Mouse (Mus musculus): ENCODE data around the gene Il4ra. TPM values are rescaled to one million over a fixed set of nuclear protein-coding genes. Genes with fewer than 3 reads are reported as not detected.
A peak's percentile ranks its signal among the peaks of the same experiment; 100 is the strongest.

The Il4ra gene
- polyA plus RNA-seq, 1 experiment = 31.9 TPM

DNA sequence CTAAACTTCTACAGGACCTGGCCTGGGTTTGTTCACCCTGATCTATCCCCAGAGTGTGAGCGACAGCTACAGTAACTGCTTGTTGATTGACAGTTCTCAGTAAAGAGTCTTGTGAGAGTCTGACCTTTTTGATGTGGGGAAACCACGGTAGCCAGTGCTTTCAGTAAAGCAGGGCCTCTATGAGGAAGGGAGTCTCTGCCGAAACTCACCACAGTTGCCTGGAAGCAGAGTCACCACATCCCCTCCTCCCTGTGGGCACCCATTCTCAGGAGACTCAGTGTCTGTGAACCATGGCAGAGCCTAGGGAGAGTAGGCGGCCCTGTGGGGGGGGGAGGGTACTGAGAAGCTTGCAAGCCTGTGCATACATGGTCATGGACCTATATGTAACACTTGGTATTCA, 36.8 kb downstream of the Il4ra start:
- H3K9me3 ChIP-seq = peaks cover 11% of the 10 kb centered on the region
- H3K4me1 ChIP-seq = peaks cover 53% of the 10 kb centered on the region
- no peak overlapping the region for H3K4me3 ChIP-seq (replicated peaks)
- H3K27me3 ChIP-seq (replicated peaks) = no peaks in the 10 kb centered on the region
- TF ChIP-seq FLI1 (IDR thresholded peaks at IDR 0.05; ENCODE audit: low read length) (no peak), GATA1 (IDR thresholded peaks at IDR 0.05; ENCODE audit: borderline replicate concordance, low read length) (no peak)
- peaks cover 8% of the 10 kb centered on the region for H3K36me3 ChIP-seq (replicated peaks; ENCODE audit: low read length)

DNA sequence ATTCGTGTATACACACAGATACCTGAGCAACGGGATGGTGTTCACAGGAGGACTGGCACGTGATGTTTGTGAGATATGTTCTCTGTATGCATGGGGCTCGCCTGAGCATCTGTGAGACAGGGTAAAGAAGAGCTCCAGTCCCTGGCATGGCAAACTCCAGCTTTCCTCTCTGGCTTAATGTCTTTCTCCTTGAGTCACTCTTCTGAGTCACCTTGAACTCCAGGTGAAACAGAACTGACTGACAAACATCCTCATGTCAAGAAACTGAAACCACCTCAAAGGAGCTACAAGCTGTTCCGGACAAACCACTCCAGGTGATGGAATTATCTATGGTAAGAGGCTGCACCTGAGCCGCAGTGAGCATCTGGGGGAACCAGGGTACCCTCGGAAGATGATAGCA, 38.0 kb downstream of the Il4ra start:
- Histone ChIP-seq H3K4me1 (peaks cover 58% of the 10 kb centered on the region), H3K27me3 (replicated peaks) (no peaks in the 10 kb centered on the region), H3K4me3 (replicated peaks) (no peak overlapping the region), H3K36me3 (replicated peaks; ENCODE audit: low read length) (peaks cover 8% of the 10 kb centered on the region), H3K9me3 (peaks cover 11% of the 10 kb centered on the region)
- TF ChIP-seq GATA1 (IDR thresholded peaks at IDR 0.05; ENCODE audit: borderline replicate concordance, low read length) (no peak), FLI1 (IDR thresholded peaks at IDR 0.05; ENCODE audit: low read length) (no peak)

DNA sequence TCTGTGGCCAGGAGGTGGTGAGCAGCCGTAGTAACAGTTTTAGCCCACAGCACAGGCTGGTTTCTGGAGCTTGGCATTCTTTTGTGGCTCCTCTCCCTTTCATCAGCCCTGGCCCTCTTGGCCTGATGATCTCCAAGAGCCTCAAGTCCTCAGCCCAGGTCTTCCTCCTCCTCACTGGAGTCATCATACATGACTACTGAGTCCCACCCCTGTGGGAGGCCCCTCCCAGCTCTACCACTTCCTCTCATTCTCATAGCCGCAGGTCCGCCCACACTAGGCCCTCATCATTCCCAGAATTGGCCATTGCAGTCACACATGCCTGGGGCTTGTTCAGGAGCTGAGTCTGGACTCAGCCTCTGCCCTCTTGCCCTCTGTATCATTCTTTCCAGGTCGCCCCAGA, 41.9 kb downstream of the Il4ra start:
- Histone ChIP-seq H3K4me1 (peaks cover 74% of the 10 kb centered on the region), H3K4me3 (replicated peaks) (peak overlapping the region; percentile 81), H3K36me3 (replicated peaks; ENCODE audit: low read length) (peaks cover 5% of the 10 kb centered on the region), H3K9me3 (no peaks in the 10 kb centered on the region), H3K27me3 (replicated peaks) (no peaks in the 10 kb centered on the region)
- TF ChIP-seq GATA1 (IDR thresholded peaks at IDR 0.05; ENCODE audit: borderline replicate concordance, low read length) (no peak), FLI1 (IDR thresholded peaks at IDR 0.05; ENCODE audit: low read length) (no peak)

DNA sequence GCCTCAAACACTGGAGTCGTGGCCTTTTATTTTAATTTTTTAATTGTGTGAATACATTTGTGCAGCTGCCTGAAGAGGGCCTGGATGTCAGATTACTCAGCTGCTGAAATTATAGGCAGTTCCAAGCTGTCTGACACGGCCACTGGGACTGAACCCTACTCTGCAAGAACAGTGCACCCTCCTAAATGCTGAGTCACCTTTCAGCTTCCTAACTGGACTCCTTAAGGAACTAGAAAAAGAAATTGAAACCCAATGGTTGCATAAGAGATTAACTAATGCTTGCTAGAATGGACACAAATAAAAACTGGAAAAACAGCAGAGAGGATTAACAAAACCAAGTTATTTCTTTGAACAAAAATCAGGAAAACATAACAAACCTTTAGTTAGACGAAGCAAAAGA, 44.5 kb downstream of the Il4ra start:
- TF ChIP-seq GATA1 (IDR thresholded peaks at IDR 0.05; ENCODE audit: borderline replicate concordance, low read length) = no peak
- no peak for TF ChIP-seq FLI1 (IDR thresholded peaks at IDR 0.05; ENCODE audit: low read length)
- peaks cover 89% of the 10 kb centered on the region for H3K4me1 ChIP-seq
- peaks cover 2% of the 10 kb centered on the region for H3K36me3 ChIP-seq (replicated peaks; ENCODE audit: low read length)
- no peaks in the 10 kb centered on the region for H3K27me3 ChIP-seq (replicated peaks)
- H3K9me3 ChIP-seq = no peaks in the 10 kb centered on the region
- no peak overlapping the region for H3K4me3 ChIP-seq (replicated peaks)

DNA sequence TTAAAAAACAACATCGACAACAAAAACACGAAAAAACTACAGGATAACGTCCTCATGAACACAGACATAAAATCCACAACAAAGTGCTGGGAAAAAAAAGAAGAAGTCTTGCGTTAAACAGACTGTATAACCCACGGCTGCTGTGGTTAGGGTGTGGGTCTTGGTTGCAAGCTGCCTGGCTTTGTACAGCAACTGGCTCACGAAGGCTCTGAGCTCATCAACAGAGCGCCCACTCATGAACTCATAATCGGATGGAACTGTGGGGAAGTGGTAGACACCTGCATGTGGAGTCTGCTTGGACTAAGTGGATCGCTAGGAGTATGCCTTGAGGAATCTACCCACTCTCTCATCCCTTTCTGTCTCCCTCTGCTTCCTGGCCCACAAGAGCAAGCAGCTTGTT, 45.2 kb downstream of the Il4ra start:
- no peaks in the 10 kb centered on the region for H3K27me3 ChIP-seq (replicated peaks)
- H3K4me1 ChIP-seq = peaks cover 92% of the 10 kb centered on the region
- H3K36me3 ChIP-seq (replicated peaks; ENCODE audit: low read length) = no peaks in the 10 kb centered on the region
- no peak overlapping the region for H3K4me3 ChIP-seq (replicated peaks)
- TF ChIP-seq GATA1 (IDR thresholded peaks at IDR 0.05; ENCODE audit: borderline replicate concordance, low read length) = no peak
- TF ChIP-seq FLI1 (IDR thresholded peaks at IDR 0.05; ENCODE audit: low read length) = no peak
- no peaks in the 10 kb centered on the region for H3K9me3 ChIP-seq

DNA sequence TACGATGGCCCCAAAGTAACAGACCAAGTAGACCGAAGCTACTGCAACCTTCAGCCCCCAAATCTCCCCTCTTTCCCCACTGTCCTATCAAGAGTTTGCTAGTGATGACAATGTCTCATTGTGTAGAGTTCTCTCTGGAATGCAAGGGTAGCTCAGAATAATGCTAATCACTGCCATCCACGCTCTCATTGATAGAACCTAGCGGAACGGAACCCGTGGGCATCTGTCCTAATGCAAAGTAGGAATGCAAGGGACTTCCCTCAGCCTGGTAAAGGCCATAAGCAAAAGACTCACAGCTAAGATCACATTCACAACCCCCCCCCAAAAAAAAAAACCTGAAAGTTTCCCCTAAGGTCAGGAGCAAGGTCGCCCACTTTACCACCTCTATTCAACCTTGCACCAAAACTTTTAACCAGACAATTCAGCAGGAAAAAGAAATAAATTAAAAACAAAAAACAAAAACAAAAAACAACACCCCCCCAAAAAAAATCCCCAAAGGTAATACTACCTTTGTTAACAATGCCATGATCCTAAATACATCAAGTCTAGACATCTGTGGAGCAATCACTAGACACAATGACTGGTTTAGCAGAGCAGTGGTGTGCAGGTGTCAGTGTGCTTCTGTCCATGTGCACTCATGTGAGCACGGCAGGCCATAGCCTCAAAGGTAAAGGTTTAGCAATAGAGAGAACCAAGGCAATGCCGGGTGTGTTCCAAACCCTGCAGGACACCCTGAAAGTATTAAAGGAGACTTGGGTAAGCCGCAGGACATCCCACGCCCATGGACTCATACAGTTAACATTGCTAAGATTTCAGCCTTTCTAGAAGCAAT, 45.8 kb downstream of the Il4ra start:
- Histone ChIP-seq H3K9me3 (no peaks in the 10 kb centered on the region), H3K4me3 (replicated peaks) (no peak overlapping the region), H3K4me1 (peaks cover 91% of the 10 kb centered on the region), H3K36me3 (replicated peaks; ENCODE audit: low read length) (no peaks in the 10 kb centered on the region), H3K27me3 (replicated peaks) (no peaks in the 10 kb centered on the region)
- TF ChIP-seq GATA1 (IDR thresholded peaks at IDR 0.05; ENCODE audit: borderline replicate concordance, low read length) (no peak), FLI1 (IDR thresholded peaks at IDR 0.05; ENCODE audit: low read length) (no peak)

DNA sequence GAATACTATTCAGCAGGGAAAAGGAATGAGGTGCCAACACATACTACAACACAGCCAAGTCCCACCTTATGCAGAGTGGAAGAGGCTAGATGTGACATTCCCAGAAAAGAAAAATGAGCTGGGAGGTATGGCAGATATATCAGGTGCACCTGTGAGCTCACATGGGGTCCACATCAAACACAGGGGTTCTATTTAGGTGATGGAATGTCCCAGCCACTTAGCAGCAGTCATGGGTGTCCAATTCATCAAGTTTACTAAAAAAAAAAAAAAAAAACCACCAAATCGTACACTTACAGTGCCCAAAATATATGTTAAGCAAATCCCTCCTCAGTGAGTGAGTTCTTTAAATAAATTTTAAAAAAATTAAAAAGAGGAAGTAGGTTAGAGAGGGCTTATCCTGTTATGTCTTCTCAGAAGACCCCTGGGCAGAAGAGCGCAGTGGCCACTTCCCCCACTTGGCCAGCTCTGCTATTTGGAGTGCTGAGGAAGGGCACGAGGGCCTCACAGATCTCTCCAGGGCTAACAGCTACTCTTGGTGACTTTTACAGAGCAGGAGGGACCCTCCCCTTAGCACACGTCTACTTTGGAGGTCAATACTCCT, 47.6 kb downstream of the Il4ra start:
- no peaks in the 10 kb centered on the region for H3K9me3 ChIP-seq
- peak overlapping the region; percentile 57 for H3K4me3 ChIP-seq (replicated peaks)
- peaks cover 91% of the 10 kb centered on the region for H3K4me1 ChIP-seq
- H3K36me3 ChIP-seq (replicated peaks; ENCODE audit: low read length) = no peaks in the 10 kb centered on the region
- H3K27me3 ChIP-seq (replicated peaks) = no peaks in the 10 kb centered on the region
- TF ChIP-seq FLI1 (IDR thresholded peaks at IDR 0.05; ENCODE audit: low read length) (no peak), GATA1 (IDR thresholded peaks at IDR 0.05; ENCODE audit: borderline replicate concordance, low read length) (no peak)

GRCm38 (mm10) chr7:125600136-125600535, 48.2 kb downstream of the Il4ra start:
- TF ChIP-seq GATA1 (IDR thresholded peaks at IDR 0.05; ENCODE audit: borderline replicate concordance, low read length) (no peak), FLI1 (IDR thresholded peaks at IDR 0.05; ENCODE audit: low read length) (no peak)
- peaks cover 3% of the 10 kb centered on the region for H3K36me3 ChIP-seq (replicated peaks; ENCODE audit: low read length)
- H3K27me3 ChIP-seq (replicated peaks) = peaks cover under 1% of the 10 kb centered on the region
- H3K4me1 ChIP-seq = peaks cover 93% of the 10 kb centered on the region
- H3K4me3 ChIP-seq (replicated peaks) = peak overlapping the region; percentile 19
- no peaks in the 10 kb centered on the region for H3K9me3 ChIP-seq

- peak overlapping the region; percentile 79 for H3K4me3 ChIP-seq (replicated peaks)
- TF ChIP-seq GATA1 (IDR thresholded peaks at IDR 0.05; ENCODE audit: borderline replicate concordance, low read length) (no peak), FLI1 (IDR thresholded peaks at IDR 0.05; ENCODE audit: low read length) (no peak)
- peaks cover 93% of the 10 kb centered on the region for H3K4me1 ChIP-seq
- peaks cover 2% of the 10 kb centered on the region for H3K27me3 ChIP-seq (replicated peaks)
- H3K36me3 ChIP-seq (replicated peaks; ENCODE audit: low read length) = peaks cover 7% of the 10 kb centered on the region
- no peaks in the 10 kb centered on the region for H3K9me3 ChIP-seq
Observed at GRCm38 (mm10) chr7:125600612-125601279, 48.8 kb downstream of the Il4ra start.

- peak overlapping the region; percentile 18 for H3K4me3 ChIP-seq (replicated peaks)
- peaks cover 2% of the 10 kb centered on the region for H3K27me3 ChIP-seq (replicated peaks)
Observed at GRCm38 (mm10) chr7:125601280-125601670, 49.4 kb downstream of the Il4ra start.

More at GRCm38 (mm10) chr7:125601280-125601670, 49.4 kb downstream of the Il4ra start:
- TF ChIP-seq GATA1 (IDR thresholded peaks at IDR 0.05; ENCODE audit: borderline replicate concordance, low read length) (no peak), FLI1 (IDR thresholded peaks at IDR 0.05; ENCODE audit: low read length) (no peak)
- Histone ChIP-seq H3K4me1 (peaks cover 93% of the 10 kb centered on the region), H3K9me3 (no peaks in the 10 kb centered on the region), H3K36me3 (replicated peaks; ENCODE audit: low read length) (peaks cover 11% of the 10 kb centered on the region)
